Mouse (Mus musculus): Measurements from ENCODE around the gene Esp3. TPM values are rescaled to one million over a fixed set of nuclear protein-coding genes. Genes with fewer than 3 reads are reported as not detected.
"Not testable (repeated sequence)": the region's sequence is repeated elsewhere in the genome, so short reads cannot be mapped to it uniquely, and the experiment has no call there.

The Esp3 gene
- not detected in 2 replicates for polyA plus RNA-seq (2015; fragmentation: Nextera tagmentation; extraction: Ambion mirVana)

- not testable (repeated sequence) for H3K9ac ChIP-seq (replicated peaks); H3K4me2 ChIP-seq; ATAC-seq (ENCODE audit: low FRiP score); H3K4me3 ChIP-seq (replicated peaks); H3K9me3 ChIP-seq (replicated peaks); H3K27ac ChIP-seq (replicated peaks); H3K4me1 ChIP-seq; H3K36me3 ChIP-seq; H3K27me3 ChIP-seq (replicated peaks)
- 89% methylated on average over 1 of the region's 1 CpGs for WGBS
These were observed at the start of gene Esp3 for GRCm38 (mm10) chr17:40631775-40632174. TSS of gene Esp3 (plus strand) at chr17:40632075.

GRCm38 (mm10) chr17:40583906-40584305 lies 48.0 kb upstream of the Esp3 start:
- not testable (repeated sequence) for H3K4me1 ChIP-seq; H3K4me3 ChIP-seq (replicated peaks); H3K9me3 ChIP-seq (replicated peaks); ATAC-seq (ENCODE audit: low FRiP score); H3K27me3 ChIP-seq (replicated peaks); H3K9ac ChIP-seq (replicated peaks); H3K27ac ChIP-seq (replicated peaks); H3K36me3 ChIP-seq; H3K4me2 ChIP-seq
- 49% methylated on average over 6 of the region's 6 CpGs for WGBS

GRCm38 (mm10) chr17:40591297-40591696 lies 40.6 kb upstream of the Esp3 start:
- no peaks in the 10 kb centered on the region for H3K9me3 ChIP-seq (replicated peaks)
- H3K4me3 ChIP-seq (replicated peaks), result no peak overlapping the region
- no peak overlapping the region for H3K4me2 ChIP-seq
- no peak for ATAC-seq (ENCODE audit: low FRiP score)
- H3K9ac ChIP-seq (replicated peaks), result no peak overlapping the region
- H3K36me3 ChIP-seq, result no peaks in the 10 kb centered on the region
- H3K27me3 ChIP-seq (replicated peaks), result no peaks in the 10 kb centered on the region
- no peak overlapping the region for H3K27ac ChIP-seq (replicated peaks)
- H3K4me1 ChIP-seq, result no peaks in the 10 kb centered on the region

GRCm38 (mm10) chr17:40598294-40598693 lies 33.6 kb upstream of the Esp3 start, which contains the start of gene Esp4:
TSS of gene Esp4 (plus strand) at chr17:40598594.
- Histone ChIP-seq H3K27ac (replicated peaks) (no peak within 1 kb of the TSS), H3K4me3 (replicated peaks) (no peak within 1 kb of the TSS), H3K9ac (replicated peaks) (no peak within 1 kb of the TSS), H3K4me1 (no peaks in the 10 kb centered on the region), H3K27me3 (replicated peaks) (no peaks in the 10 kb centered on the region), H3K9me3 (replicated peaks) (no peaks in the 10 kb centered on the region), H3K4me2 (no peak within 1 kb of the TSS), H3K36me3 (no peaks in the 10 kb centered on the region)
- ATAC-seq (ENCODE audit: low FRiP score), result no peak

- whole genome bisulfite sequencing, result 74% methylated on average over 9 of the region's 9 CpGs
These were observed 30.3 kb downstream of the Esp3 start for GRCm38 (mm10) chr17:40662118-40662679.

GRCm38 (mm10) chr17:40663161-40663811 lies 31.4 kb downstream of the Esp3 start:
- H3K36me3 ChIP-seq; ATAC-seq (ENCODE audit: low FRiP score); H3K4me2 ChIP-seq; H3K9ac ChIP-seq (replicated peaks); H3K4me1 ChIP-seq; H3K4me3 ChIP-seq (replicated peaks); H3K27ac ChIP-seq (replicated peaks); H3K27me3 ChIP-seq (replicated peaks); H3K9me3 ChIP-seq (replicated peaks): not testable (repeated sequence)
- WGBS, result 87% methylated on average over 12 of the region's 12 CpGs

More at GRCm38 (mm10) chr17:40662118-40662679, 30.3 kb downstream of the Esp3 start:
- H3K9ac ChIP-seq (replicated peaks); H3K4me3 ChIP-seq (replicated peaks); H3K4me2 ChIP-seq; H3K9me3 ChIP-seq (replicated peaks); H3K27me3 ChIP-seq (replicated peaks); H3K36me3 ChIP-seq; ATAC-seq (ENCODE audit: low FRiP score); H3K4me1 ChIP-seq; H3K27ac ChIP-seq (replicated peaks): not testable (repeated sequence)

Other genes starting within 250 kb of the Esp3 start
- gene Esp8, start 112.1 kb upstream of the Esp3 start, polyA plus RNA-seq (2015; fragmentation: Nextera tagmentation; extraction: Ambion mirVana), result 0.32 TPM in 1 of 2 replicates, not detected in the other
- not detected in 2 replicates for gene Esp6, start 70.6 kb upstream of the Esp3 start, polyA plus RNA-seq (2015; fragmentation: Nextera tagmentation; extraction: Ambion mirVana)
- gene Esp4, start 33.5 kb upstream of the Esp3 start, polyA plus RNA-seq (2015; fragmentation: Nextera tagmentation; extraction: Ambion mirVana), result not detected in 2 replicates
- gene Esp1, start 95.0 kb downstream of the Esp3 start, polyA plus RNA-seq (2015; fragmentation: Nextera tagmentation; extraction: Ambion mirVana), result not detected in 2 replicates
- not detected in 2 replicates for gene Crisp2, start 174.9 kb downstream of the Esp3 start, polyA plus RNA-seq (2015; fragmentation: Nextera tagmentation; extraction: Ambion mirVana)
- 0.18 and 0.42 TPM in 2 replicates for gene Rhag, start 179.1 kb downstream of the Esp3 start, polyA plus RNA-seq (2015; fragmentation: Nextera tagmentation; extraction: Ambion mirVana)
- gene 9130008F23Rik, start 248.5 kb downstream of the Esp3 start, polyA plus RNA-seq (2015; fragmentation: Nextera tagmentation; extraction: Ambion mirVana), result 0.88 and 0.90 TPM in 2 replicates